Comparison of ENCODE assay signal across 8 mouse cellular contexts in the genomic region with DNA sequence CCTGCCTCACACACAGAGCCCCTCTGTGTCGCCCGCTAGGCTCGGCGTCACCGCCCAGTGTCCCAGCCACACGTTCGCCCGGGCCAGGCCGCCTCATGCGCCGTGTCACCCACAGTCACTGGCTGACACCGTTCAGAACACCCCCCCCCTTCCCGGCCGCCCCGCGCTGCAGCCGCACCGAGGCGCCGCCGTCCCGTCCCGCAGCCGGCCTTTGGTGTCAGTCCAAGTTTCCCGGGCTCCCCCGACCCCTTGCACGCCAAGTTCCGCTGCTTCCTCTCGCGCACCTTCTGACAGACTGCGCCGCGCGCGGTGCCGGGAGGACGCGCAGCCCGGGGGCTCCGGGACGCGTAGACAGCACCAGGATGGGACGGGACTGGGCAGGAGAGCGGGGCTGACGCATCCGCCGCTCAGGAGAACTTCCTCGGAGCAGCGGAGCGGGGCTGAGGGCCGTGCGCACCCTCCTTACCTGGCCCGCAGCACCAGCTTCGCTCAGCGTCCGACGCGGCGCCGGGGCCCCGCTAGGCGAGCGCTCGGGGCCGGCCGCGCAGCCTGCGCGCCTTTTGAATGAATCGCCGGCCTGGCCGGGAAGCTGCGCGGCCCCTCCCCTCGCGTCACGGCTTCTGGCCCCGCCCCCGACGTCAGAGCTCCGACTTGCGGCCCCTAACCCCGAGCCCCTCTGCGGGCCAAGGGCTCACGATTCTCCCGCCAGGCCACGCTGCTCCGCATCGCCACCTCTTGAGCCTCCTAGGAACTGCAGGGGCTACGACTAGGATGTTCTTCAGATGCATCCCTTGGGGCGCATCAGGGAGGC. TPM values are rescaled to one million over a fixed set of nuclear protein-coding genes. Genes with fewer than 3 reads are reported as not detected.
DNase-seq lines count a peak whose midpoint lies in the region; ATAC-seq lines count a peak whose summit lies in the region.

A gene (minus strand): TSS at position 619 of the 811 bp plus-strand sequence.

- under 1% methylated on average over 78 of the region's 91 CpGs for WGBS in embryonic facial prominence, embryonic 11.5 days
- WGBS in limb, embryonic 10.5 days = under 1% methylated on average over 91 of the region's 91 CpGs
- WGBS in midbrain, embryonic 12.5 days = under 1% methylated on average over 78 of the region's 91 CpGs

- peak within 1 kb of the TSS; percentile 99 for H3K4me2 ChIP-seq in embryonic facial prominence, embryonic 11.5 days (ENCODE audit: low read depth, low read length)
- H3K4me2 ChIP-seq in midbrain, embryonic 12.5 days (replicated peaks) = peak within 1 kb of the TSS; percentile 97

- ATAC-seq in embryonic facial prominence, embryonic 11.5 days (replicated peaks; ENCODE audit: insufficient number of reproducible peaks, low FRiP score, low TSS enrichment, low read depth) = peak; percentile 86
- peak; percentile 92 for ATAC-seq in midbrain, embryonic 12.5 days (ENCODE audit: low FRiP score, low read depth)

- no peaks in the 10 kb centered on the region for H3K4me1 ChIP-seq in embryonic facial prominence, embryonic 11.5 days (ENCODE audit: control insufficient read depth, insufficient read depth, low read length)
- peaks cover 52% of the 10 kb centered on the region for H3K4me1 ChIP-seq in limb, embryonic 10.5 days
- peaks cover 13% of the 10 kb centered on the region for H3K4me1 ChIP-seq in midbrain, embryonic 12.5 days

- DNase-seq in 3134 (ENCODE audit: extremely low read depth, insufficient read length, low spot score) = peak; percentile 97
- DNase-seq in adrenal gland, postnatal 25 days = peak; percentile 93
- DNase-seq in embryonic facial prominence, embryonic 11.5 days (ENCODE audit: low spot score) = peak; percentile 98
- peak; percentile 99 for DNase-seq in heart, adult 11 months
- peak; percentile 81 for DNase-seq in kidney, adult 11 months
- peak; percentile 98 for DNase-seq in limb, embryonic 10.5 days (ENCODE audit: low spot score)
- DNase-seq in skeletal muscle tissue, adult 2 months (ENCODE audit: low read depth, low spot score) = peak; percentile 90

- H3K27ac ChIP-seq in embryonic facial prominence, embryonic 11.5 days (replicated peaks; ENCODE audit: low read depth, low read length) = peak within 1 kb of the TSS; percentile 72
- peak within 1 kb of the TSS; percentile 89 for H3K27ac ChIP-seq in limb, embryonic 10.5 days
- H3K27ac ChIP-seq in midbrain, embryonic 12.5 days (replicated peaks) = peak within 1 kb of the TSS; percentile 80

- no peaks in the 10 kb centered on the region for H3K9me3 ChIP-seq in embryonic facial prominence, embryonic 11.5 days (replicated peaks; ENCODE audit: control insufficient read depth, low read length)
- no peaks in the 10 kb centered on the region for H3K9me3 ChIP-seq in limb, embryonic 10.5 days (replicated peaks)
- H3K9me3 ChIP-seq in midbrain, embryonic 12.5 days = no peaks in the 10 kb centered on the region

- H3K4me3 ChIP-seq in embryonic facial prominence, embryonic 11.5 days (ENCODE audit: low read depth, low read length) = peak within 1 kb of the TSS; percentile 73
- peak within 1 kb of the TSS; percentile 69 for H3K4me3 ChIP-seq in limb, embryonic 10.5 days
- H3K4me3 ChIP-seq in midbrain, embryonic 12.5 days = peak within 1 kb of the TSS; percentile 78

- H3K27me3 ChIP-seq in embryonic facial prominence, embryonic 11.5 days (ENCODE audit: control insufficient read depth, insufficient read depth, low read length) = no peaks in the 10 kb centered on the region
- H3K27me3 ChIP-seq in limb, embryonic 10.5 days (ENCODE audit: low read depth, poor library complexity, severe bottlenecking) = no peaks in the 10 kb centered on the region
- peaks cover 6% of the 10 kb centered on the region for H3K27me3 ChIP-seq in midbrain, embryonic 12.5 days

- peak within 1 kb of the TSS; percentile 74 for H3K9ac ChIP-seq in embryonic facial prominence, embryonic 11.5 days (replicated peaks; ENCODE audit: low read length)
- peak within 1 kb of the TSS; percentile 76 for H3K9ac ChIP-seq in midbrain, embryonic 12.5 days (replicated peaks)

- H3K36me3 ChIP-seq in embryonic facial prominence, embryonic 11.5 days (replicated peaks; ENCODE audit: control insufficient read depth, insufficient read depth, low read depth, low read length) = no peaks in the 10 kb centered on the region
- peaks cover 6% of the 10 kb centered on the region; the same call in 1 of the 2 replicates for H3K36me3 ChIP-seq in limb, embryonic 10.5 days
- H3K36me3 ChIP-seq in midbrain, embryonic 12.5 days = no peaks in the 10 kb centered on the region

RNA-seq across cellular contexts. Expression of the gene that starts here (rescaled TPM):
- 1.0 and 1.3 TPM in 2 replicates for total RNA-seq in adrenal gland, postnatal 25 days (2021)
- 1.8 and 2.3 TPM in 2 replicates for polyA plus RNA-seq in embryonic facial prominence, embryonic 11.5 days (2014; fragmentation: Nextera tagmentation; extraction: Ambion mirVana)
- polyA plus RNA-seq in limb, embryonic 10.5 days (2016; fragmentation: Nextera tagmentation; extraction: Ambion mirVana) = 5.9 and 7.9 TPM in 2 replicates
- 2.3 and 2.4 TPM in 2 replicates for polyA plus RNA-seq in midbrain, embryonic 12.5 days (2016; fragmentation: Nextera tagmentation; extraction: Ambion mirVana)

Comparison
In these comparisons a context has a peak if more than half of its experiments do, and no peak if none do; other contexts are left out.
1. Peak in every context shown above with its lines: DNase-seq, ATAC-seq, H3K4me3 ChIP-seq and H3K27ac ChIP-seq.